Mouse (Mus musculus): Measurements from ENCODE around the gene Rtn4ip1.

DNA sequence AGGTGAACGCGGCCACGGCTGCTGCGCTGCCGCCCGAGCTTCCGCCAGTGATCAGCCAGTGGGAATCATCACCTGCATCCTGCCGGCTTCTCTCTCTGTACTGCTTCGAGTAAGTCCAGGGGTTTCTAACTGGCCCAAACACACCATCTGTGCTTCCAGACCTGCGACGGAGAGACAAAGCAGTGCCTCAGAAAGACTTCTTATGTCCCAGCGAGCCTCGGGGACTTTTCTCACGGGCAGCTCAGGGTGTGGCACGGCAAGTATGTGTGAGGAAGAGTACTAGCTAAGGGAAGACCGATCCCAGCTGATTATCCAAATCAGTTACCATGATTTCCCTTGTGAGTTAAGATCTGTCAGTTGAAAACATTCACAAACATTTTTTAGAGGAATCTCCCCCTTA is 12.6 kb upstream of the Rtn4ip1 start:
- TF ChIP-seq CTCF (IDR thresholded peaks at IDR 0.05 in 2 of 3, conservative IDR thresholded peaks at IDR 0.05 in 1 of 3; ENCODE audit: control insufficient read depth in 1 of 3, insufficient read depth in 1 of 3, low read depth in 2 of 3, low read length in 3 of 3, poor library complexity in 1 of 3, severe bottlenecking in 1 of 3) (no peak), POLR2A (IDR thresholded peaks at IDR 0.05; ENCODE audit: control insufficient read depth in 1 of 2, insufficient read depth in 1 of 2, low read depth in 1 of 2, low read length in 2 of 2, poor library complexity in 1 of 2) (no peak), MEF2A (IDR thresholded peaks at IDR 0.05; ENCODE audit: extremely low read depth, insufficient replicate concordance, low read depth, low read length, poor library complexity, severe bottlenecking) (no peak), USF1 (IDR thresholded peaks at IDR 0.05; ENCODE audit: low read depth, low read length) (no peak), EP300 (IDR thresholded peaks at IDR 0.05; ENCODE audit: low read depth in 1 of 2, low read length in 2 of 2) (no peak)
